Mouse (Mus musculus) embryo, embryonic 9.5 days (tissue): Measurements from ENCODE around the gene Pidd1.
A peak's percentile ranks its signal among the peaks of the same experiment; 100 is the strongest.
"Not testable (repeated sequence)": the region's sequence is repeated elsewhere in the genome, so short reads cannot be mapped to it uniquely, and the experiment has no call there.

Experiments used
- DNase-seq: peaks from one replicate; pipeline ENCODE4 v3.0.0-alpha.2; 2017; ENCODE audit errors: extremely low spot score

Pidd1 gene

DNA sequence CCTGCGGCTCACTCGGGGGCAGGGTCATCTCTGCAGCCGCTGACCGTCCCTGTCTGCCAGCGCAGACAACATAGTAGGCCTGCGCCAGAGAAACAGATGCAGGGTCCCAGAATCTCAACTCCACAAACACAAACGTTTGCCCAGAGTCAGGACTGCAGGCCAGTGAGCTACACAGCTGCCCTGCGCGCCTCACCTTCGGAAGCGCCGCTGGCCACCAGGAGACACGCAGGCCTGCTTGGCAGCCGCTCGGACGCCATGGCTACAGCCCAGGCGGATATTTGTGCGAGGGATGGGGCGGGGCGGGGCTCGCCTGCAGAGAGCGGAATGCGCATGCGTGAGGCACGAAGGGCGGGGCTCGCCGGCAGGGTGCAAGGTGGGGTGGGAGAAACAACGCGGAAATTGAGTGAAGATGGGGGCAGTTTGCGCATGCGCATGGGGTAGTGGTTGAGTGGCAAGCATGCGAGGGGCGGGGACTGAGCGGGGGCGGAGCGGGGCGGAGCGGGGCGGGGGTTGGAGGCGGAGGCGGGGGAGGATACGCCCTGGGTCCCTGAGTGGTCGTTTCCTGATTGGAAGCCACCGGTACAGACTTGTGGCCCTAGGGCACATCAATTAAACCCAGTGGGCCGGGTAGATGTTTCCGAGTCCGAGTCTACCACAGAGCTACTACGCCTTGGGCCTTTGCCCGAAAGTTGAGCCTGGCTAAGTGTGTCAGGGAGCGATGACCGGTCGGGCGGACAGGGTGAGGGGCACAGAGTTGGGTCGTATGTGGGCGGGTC, 29.8 kb downstream of the Pidd1 start, which contains the start of gene Gatd1:
Gene Gatd1, minus strand, starts transcription at position 328 of the 776 bp plus-strand sequence.
- peak; percentile 100 for DNase-seq

DNA sequence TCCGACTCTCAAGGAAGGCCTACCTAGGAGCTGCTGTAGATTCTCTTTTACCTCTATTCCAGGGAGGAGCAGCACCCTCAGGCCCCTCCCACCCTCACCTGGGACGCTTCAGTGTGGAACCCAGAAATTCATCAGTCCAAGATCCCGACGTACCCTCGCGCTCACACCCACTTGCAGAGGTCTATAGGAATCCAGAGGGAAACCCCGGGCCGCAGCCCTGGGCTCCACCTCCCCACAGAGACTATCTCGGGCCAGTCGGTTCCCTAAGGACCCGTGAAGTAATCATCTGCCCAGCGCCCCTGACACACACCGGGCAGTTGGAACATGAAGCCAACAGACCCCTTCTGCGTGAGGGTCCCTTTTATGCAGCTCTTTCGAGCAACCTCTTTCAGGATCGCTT, 30.5 kb downstream of the Pidd1 start:
- DNase-seq: no peak

DNA sequence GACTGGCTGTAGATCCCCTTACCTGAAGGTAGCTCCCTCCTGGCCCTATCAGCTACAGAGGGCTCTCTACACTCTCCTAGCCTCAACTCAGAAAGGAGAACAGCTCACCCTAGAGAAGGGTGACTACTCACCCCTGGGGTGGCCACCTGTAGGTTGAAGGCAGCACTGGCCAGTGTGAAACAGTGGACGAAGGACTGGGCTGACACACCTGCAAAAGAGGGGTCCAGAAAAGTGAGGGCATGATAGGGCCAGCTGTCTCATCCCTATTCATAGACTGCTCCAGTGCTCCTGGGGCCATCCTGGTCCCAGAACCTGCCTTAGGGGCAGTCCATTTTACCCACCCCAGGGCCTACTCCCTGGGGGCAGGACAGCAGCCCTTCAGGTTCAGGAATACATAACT, 32.2 kb downstream of the Pidd1 start:
- DNase-seq: no peak

DNA sequence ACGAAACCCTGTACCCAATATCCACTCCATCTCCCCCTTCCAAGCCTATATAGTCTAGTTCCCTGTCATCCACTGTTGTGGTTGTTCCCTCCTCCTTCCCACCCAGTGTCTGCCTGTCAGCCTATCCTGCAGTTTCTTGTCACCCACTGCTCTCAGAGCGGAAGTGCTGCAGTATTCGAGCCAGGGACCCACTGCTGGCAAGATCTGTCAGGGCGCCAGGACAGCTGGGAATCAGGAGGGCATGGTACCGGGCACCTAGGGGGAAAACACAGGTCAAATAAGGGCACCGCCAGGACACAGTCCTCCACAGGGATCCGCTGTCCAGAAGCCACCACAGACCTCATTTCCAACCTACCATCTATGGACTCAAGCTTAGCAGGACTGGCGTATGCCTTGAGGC, 33.2 kb downstream of the Pidd1 start:
- DNase-seq: no peak

DNA sequence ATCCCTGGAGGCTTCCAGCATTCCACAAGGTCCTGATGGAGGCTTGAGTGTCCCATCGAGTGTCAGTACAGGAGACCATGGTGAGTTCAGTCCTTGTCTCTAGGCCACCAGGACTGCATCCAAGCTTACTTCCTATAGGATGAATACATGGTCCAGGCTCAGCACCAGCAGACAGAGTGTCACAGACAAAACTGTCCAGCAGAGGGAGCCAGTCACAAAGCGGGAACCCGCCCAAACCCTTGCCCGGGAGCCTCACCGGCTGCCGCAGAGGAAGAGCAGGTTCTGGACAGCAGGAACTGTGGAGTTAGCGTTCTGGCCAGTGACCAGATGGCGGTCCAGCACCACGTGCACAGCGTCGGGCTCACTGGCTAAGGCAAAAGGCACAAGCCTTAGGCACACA, 35.0 kb downstream of the Pidd1 start:
- DNase-seq: peak; percentile 87

DNA sequence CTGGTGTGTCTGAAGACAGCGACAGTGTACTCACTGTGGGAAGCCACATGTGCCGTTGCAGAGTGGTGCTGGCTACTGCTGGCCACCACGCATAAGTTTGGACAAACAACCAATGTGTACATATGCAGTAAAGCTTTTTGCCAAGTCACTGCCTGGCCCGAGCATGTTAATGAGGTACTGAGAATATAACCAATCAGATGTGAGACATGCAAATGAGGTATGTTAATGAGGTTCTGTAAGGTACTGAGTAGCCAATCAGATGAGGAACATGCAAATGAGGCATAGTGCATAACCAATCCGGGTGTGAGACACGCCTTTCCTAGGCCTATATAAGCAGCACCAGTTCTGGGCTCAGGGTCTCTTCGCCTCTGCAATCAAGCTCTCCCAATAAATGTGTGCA, 36.2 kb downstream of the Pidd1 start:
- DNase-seq: not testable (repeated sequence)

DNA sequence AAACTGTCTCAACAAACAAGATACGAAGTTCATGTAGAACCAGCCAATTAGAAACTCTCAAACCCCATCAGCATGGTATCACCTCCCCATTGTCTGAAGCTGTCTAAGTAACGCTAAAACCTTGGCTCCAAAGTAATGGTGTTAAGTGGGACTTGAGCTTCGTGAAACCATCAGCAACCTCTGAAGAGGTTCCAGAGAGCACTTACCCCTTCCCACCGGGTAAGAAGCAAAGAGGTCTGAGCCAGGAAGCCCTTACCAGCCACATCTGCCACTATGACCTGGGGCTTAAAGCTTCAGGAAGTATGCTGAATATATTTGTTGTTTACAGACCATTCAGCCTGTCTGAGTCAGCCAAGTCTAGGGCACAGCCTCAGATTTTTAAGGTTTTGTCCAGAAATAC, 38.4 kb downstream of the Pidd1 start:
- no peak for DNase-seq

DNA sequence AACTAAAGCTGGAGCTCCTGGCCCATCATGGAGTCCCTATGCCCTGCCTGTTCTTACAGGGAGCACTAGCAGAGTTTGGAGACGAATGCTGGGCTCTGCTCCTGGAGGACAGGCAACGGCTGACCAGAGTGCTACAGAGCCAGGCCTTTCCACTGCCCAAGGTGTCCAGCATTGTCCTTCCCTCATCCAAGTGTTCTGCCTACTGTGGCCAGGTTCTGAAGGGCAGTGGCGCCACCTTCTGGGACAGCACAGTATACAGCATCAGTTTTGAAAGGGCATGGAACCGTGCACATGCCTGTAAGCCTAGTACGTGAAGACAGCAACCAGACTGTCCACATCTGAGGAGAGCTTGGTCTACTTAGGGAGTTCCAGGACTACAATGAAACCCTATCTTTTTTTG, 40.5 kb downstream of the Pidd1 start:
- peak; percentile 54 for DNase-seq

DNA sequence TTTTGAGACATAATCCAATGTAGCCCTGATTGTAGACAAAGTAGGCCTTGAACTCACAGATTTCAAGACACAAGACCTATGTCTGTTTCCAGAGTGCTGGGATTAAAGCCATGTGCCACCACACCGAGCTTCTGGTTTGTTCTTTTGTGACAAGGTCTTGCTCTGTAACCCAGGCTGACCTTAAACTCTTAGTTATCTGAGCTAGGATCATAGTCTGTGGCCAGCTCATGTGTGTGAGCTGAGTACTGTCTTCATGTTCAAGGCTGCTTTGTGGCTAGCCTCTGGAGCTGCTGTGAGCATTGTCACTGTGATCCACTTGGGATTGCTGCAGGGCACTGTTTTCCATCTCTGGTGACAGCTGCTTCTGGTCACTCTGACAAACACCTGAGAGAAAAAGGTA, 48.5 kb downstream of the Pidd1 start:
- no peak for DNase-seq

DNA sequence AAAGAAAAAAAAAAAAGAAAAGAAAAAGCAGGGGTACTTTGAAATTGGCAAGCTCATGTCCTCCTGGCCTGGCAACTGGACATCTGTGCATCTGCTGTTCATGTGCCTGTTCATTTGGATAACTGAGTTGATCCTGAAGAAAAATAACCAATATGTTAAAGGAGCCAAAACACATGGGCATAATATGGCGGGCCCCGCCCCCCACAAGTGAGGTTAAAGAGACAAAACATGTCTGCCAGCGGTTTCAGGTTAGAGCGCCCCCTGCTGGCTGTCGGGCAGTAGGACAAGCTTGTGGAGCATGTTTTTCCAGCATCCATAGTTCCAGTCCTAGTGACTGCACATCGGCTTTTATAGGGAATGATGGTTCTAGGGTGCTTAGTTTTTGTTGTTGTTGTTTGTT, 49.1 kb downstream of the Pidd1 start:
- DNase-seq: peak; percentile 78

DNA sequence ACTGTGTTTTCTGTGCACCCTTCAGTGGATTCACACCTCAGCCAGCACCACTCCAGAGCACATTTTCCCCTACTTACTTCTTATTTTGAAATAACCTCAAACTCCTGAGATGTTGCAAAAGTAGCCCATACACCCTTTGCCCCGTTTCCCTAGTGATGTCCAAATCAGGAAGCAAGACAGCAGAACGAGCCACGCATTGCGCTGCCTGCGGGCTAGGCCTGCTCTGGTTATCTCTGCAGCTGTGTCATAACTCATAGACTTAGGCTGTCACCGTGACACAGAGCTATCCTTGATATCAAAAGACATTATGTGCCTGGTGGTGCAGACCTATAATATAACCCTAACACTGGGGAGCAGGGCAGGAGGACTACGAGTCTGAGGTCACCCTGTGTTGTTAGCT, 49.7 kb downstream of the Pidd1 start:
- no peak for DNase-seq

DNA sequence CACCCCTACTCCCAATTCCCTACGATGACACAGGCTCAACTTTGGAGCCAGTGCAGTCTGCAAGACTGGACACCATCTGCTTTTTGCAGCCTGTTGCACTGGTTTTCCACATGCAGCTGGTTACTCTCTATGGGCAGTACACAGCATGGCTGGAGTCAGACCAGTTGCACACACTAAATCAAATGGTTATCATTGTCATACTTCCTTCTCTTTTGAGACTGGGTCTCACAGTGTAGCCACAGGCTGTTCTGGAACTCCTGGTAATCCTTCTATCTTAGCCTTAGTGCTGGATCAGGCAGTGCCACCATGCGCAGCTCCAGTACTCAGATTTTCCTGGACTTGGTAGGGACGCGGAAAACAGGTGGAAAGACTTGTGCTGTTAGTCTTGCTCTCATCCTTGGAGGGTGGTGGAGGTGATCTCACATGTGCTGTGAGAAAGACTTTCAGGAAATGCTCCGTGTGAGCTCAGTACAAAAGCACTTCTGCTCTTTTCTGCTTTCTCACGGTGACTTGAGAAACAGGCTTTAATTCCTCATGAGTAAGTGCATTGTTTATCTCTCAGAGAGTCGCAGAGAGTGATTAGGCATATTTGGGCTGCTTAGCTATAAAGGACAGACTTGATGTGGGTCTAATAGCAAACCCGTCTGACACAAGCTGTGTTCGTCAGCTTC, 51.1 kb downstream of the Pidd1 start:
- no peak for DNase-seq

DNA sequence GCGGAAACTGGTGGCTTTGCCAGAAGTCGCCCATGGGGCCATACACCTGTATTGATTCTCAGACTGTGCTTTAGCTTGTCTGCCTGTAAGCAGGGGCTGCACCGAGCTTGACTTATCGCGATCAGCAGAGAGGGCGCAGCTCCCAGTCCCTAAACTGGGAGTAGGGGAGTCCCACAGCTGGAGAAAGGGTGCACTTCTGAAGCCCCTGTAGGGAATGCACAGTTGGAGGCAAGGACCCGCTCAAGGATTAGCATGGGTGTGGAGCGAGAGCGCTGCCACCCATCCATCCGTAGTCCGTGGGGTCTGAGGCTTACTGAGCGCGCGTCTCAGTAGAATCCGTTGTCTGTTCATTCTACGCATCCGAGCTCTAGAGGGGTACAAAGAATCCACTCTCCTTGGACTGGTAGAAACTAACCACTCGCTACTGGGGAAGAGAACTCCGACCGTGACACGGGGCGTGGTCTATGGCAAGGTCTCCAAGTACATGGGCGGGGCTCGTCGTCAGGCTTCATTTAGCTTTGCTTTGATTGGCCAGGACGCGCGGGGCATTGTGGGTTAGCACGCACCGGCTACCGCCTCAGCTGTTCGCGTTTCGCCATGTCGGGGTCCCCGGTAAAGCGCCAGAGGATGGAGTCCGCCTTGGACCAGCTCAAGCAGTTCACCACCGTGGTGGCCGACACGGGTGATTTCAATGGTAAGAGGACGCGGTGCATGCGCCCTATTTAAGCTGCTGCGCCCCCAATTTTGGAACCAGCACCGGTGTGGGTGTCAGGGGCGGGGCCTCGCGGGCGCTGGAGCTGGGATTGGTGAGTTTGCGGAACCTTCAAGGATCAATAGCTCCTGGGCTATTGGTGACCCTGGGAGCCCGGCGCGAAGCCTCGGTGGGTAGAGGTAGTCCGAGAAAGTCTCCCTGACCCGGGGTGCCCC, 51.9 kb downstream of the Pidd1 start, which contains the start of gene Taldo1:
Gene Taldo1, plus strand, starts transcription at position 575 of the 927 bp plus-strand sequence.
- peak; percentile 96 for DNase-seq

DNA sequence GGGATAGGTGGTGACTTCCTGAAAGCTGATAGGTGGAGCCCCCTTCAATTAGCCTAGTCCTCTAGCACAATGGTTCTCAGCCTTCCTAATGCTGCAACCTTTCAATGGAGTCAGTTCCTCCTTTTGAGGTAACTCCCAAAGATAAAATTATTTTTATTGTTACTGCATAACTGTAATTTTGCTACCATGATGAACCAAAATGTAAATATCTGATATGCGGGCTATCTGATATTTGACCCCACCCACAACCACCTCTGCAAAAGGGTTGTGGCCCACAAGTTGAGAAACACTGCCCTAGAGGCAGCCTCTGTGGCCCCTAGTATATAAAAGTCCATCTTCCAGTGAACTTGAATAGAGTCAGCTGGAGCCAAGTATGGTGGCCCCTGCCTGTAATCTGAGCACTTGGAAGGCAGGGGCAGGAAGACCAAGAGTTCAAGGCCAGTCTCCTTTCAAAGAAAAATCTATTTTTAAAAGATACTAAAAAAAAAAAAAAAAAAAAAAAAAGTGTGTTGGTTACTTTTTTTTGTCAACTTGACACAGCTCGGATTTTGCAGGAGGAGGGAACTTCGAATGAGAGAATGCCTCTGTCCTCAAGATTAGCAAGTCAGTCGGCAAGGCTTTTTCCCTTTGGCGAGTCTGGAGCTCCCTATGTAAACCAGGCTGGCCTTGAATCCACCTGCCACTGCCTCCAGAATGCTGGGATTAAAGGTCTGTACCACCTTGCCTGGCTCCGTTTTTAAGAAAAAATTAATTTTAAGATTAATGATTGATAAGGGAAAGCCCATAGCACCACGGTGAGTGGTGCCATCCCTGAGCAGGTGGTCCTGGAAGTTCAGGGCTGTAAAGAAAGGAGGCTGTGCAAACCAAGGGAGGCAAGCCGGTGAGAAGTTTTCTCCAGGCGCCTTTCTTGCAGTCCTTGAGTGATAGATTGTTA, 53.2 kb downstream of the Pidd1 start:
- no peak for DNase-seq

DNA sequence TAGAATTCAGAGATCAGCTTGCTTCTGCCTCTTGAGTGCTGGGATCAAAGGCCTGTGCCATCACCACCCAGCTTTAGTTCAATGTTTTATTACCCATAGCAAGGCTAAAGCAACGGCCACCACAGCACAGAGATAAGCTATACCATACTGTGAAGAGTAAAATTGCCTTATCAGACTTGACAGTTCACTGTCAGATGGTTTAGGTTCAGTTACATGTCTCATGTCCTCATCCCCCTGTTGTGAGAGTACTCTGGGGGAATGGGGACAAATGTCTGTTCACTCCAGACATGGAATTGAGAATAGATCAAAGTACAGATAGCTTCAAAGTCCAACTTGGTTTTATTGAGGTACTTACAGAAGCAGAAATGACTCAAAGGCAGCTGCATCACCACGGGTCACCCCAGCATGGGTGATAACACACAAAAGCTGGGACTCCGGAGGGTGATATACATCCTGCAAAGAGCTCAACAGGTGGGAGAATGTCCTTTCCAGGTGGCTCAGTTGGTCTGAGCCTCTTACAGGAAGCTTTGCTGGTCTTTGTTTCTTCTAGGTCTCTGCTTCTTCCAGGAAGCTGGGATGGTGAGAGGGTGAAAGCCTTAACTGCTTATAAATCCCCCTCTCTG, 55.2 kb downstream of the Pidd1 start:
- no peak for DNase-seq
